Mouse (Mus musculus) effector memory CD4-positive, alpha-beta T cell, adult 7 months (primary cell): ENCODE measurements around the gene Bmp6. TPM values are rescaled to one million over a fixed set of nuclear protein-coding genes. Genes with fewer than 3 reads are reported as not detected.

Experiments
- polyA plus RNA-seq: library from polyadenylated mRNA; unstranded; fragments of 100-300 nt; shearing (Covaris generic); gene quantifications from one replicate; pipeline ENCODE4 v1.2.1, GENCODE M21; 2017

Bmp6 gene
- polyA plus RNA-seq: not detected

DNA sequence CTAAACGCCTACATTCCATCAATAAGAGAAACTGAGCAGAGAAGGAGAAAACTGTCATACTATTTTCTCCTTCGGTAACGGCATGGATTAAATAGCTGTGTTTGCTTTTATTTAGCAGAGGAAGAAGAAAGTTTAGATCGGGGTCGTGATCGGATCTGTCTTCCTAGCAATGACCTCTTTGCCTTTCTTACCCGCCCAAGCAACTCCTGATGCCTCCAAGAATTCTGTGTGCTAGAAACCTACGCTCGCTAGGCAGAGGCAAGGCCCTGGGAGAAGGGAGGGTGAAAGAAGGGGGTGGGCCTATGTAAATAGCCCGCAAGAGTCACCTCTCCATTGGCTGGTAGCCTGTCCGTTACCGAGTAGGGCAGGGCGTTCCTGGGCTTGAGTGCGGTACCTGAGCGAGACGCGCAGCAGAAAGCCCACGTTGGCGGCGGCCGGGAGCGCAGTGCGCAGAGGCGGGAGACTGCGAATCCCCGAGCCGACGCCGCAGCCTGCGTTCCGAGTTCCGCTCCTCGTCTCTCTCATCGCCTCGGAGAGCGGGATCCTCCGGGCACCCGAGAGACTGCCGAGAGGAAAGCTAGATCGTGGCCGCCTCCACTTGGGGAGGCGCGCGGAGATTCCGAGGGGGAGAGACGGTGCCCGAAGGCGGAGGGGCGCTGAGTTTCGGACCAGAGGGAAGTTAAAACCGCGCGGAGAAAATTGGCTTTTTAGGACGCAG, at the start of gene Bmp6:
Gene Bmp6 (plus strand): TSS at position 395 of the 718 bp plus-strand sequence.

DNA sequence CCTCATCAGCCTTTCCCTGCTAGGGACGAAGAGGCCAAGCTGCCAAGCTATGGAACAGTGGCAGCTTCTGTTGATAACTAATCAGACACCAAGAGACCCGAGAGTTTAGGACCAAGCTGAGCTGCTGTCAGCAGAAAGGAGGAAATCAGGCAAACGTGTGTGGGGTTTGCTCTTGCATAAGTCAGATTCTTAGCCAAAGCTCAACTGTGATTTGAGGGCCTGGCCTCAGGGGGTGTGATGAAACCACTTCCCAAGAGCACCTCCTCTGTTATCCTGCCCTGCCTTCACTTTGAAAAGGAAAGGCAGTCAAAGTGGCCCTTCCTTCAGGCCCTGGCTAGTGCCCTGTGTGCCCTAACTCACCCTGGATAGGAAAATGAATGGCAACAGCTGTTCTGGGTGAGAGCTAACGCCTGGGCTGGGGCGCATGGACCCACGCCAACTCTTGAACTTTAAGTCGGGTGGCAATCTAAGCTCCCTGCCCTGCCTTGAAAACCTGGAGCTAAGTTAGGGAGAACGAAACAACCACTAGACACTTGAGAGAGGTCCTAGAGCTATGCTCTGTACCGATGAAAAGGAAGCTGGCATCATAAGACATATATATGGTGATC, 183.9 kb downstream of the Bmp6 start, which contains the start of gene Txndc5:
Gene Txndc5 (minus strand): TSS at position 138 of the 608 bp plus-strand sequence.

Other genes starting within 250 kb of the Bmp6 start
- 0.05 TPM for gene Dsp, start 193.8 kb upstream of the Bmp6 start, polyA plus RNA-seq
- 71.5 TPM for gene Snrnp48, start 140.2 kb upstream of the Bmp6 start, polyA plus RNA-seq
- gene Txndc5, start 183.7 kb downstream of the Bmp6 start, polyA plus RNA-seq: 60.3 TPM